Mouse (Mus musculus) spleen, adult 2 months (tissue): Measurements from ENCODE around the gene Fbxl5. TPM values are rescaled to one million over a fixed set of nuclear protein-coding genes. Genes with fewer than 3 reads are reported as not detected.
A peak's percentile ranks its signal among the peaks of the same experiment; 100 is the strongest.

ENCODE experiments used
- DNase-seq, 2 experiments: peaks; one replicate each; pipeline versions ENCODE4 v3.0.0 to v3.0.0-alpha.2; 2012 to 2021; ENCODE audit warnings: low spot score in 2 of 2, low read depth in 1 of 2
- H3K27ac ChIP-seq: fragments of 200-500 bp; 2 replicates; pipeline ENCODE4 v1.5.1; 2012; ENCODE audit warnings: low read length, inconsistent platforms; ENCODE audit not compliant: insufficient read depth
- H3K27me3 ChIP-seq: fragments of 200-500 bp; 2 replicates; pipeline ENCODE4 v1.6.1; 2012; ENCODE audit warnings: mild to moderate bottlenecking, moderate library complexity, low read length, inconsistent platforms; ENCODE audit not compliant: control insufficient read depth, insufficient read depth
- H3K36me3 ChIP-seq: fragments of 200-500 bp; 2 replicates; pipeline ENCODE4 v1.6.1; 2012; ENCODE audit warnings: mild to moderate bottlenecking, low read length, inconsistent platforms; ENCODE audit not compliant: control insufficient read depth, insufficient read depth
- H3K4me1 ChIP-seq: fragments of 200-500 bp; 2 replicates; pipeline ENCODE4 v1.6.1; 2011; ENCODE audit warnings: inconsistent platforms; ENCODE audit not compliant: control insufficient read depth, insufficient read depth, insufficient read length
- H3K4me3 ChIP-seq: fragments of 200-500 bp; 2 replicates; pipeline ENCODE4 v1.5.1; 2011; ENCODE audit warnings: mild to moderate bottlenecking, inconsistent platforms; ENCODE audit not compliant: insufficient read depth, insufficient read length; ENCODE audit errors: extremely low read depth
- CTCF ChIP-seq: fragments of 200-500 bp; IDR thresholded peaks from 2 replicates; pipeline ENCODE4 v1.5.1; 2011; ENCODE audit warnings: mild to moderate bottlenecking, inconsistent platforms; ENCODE audit not compliant: insufficient read depth, insufficient read length, insufficient replicate concordance; ENCODE audit errors: extremely low read depth
- POLR2A ChIP-seq: fragments of 200-500 bp; IDR thresholded peaks from 2 replicates; pipeline ENCODE4 v1.6.1; 2011; ENCODE audit warnings: low read depth, low read length, inconsistent platforms
- WGBS: fragments of 180-500 bp; shearing (Covaris S2); methylation state at CpG from one replicate; pipeline ENCODE4 v1.1.7; 2018; 5-methylcytosine and 5-hydroxymethylcytosine counted together
- polyA plus RNA-seq: library from polyadenylated mRNA; depleted of rRNA; stranded (reverse); fragments of >200 nt; gene quantifications from 2 replicates; pipeline ENCODE4 v1.2.3, GENCODE M21; 2012

Fbxl5 gene
- polyA plus RNA-seq, 1 experiment, result 13.9 TPM

- H3K4me3 ChIP-seq, result no peak overlapping the region
- 90% methylated on average over 5 of the region's 5 CpGs for whole genome bisulfite sequencing
- H3K36me3 ChIP-seq, result no peaks in the 10 kb centered on the region; the same call in 1 of the 2 replicates
- TF ChIP-seq CTCF (no peak), POLR2A (no peak)
- no peak overlapping the region for H3K27ac ChIP-seq
- no peak for DNase-seq
- H3K4me1 ChIP-seq, result peaks cover 6% of the 10 kb centered on the region; the same call in 1 of the 2 replicates
- no peaks in the 10 kb centered on the region for H3K27me3 ChIP-seq
Measured at GRCm38 (mm10) chr5:43860096-43860495, 38.7 kb upstream of the Fbxl5 start.

- no peak for DNase-seq
- H3K27ac ChIP-seq, result no peak overlapping the region
- H3K4me1 ChIP-seq, result peaks cover 10% of the 10 kb centered on the region; the same call in 1 of the 2 replicates
- no peaks in the 10 kb centered on the region; the same call in 1 of the 2 replicates for H3K36me3 ChIP-seq
- H3K4me3 ChIP-seq, result no peak overlapping the region
- WGBS, result 94% methylated on average over 8 of the region's 8 CpGs
- TF ChIP-seq CTCF, result no peak
- no peak for TF ChIP-seq POLR2A
- H3K27me3 ChIP-seq, result no peaks in the 10 kb centered on the region
Measured at GRCm38 (mm10) chr5:43859663-43860062, 38.2 kb upstream of the Fbxl5 start.

- no peaks in the 10 kb centered on the region for H3K27me3 ChIP-seq
- no peak overlapping the region for H3K4me3 ChIP-seq
- TF ChIP-seq CTCF (no peak), POLR2A (no peak)
- H3K4me1 ChIP-seq, result peaks cover 18% of the 10 kb centered on the region; the same call in 1 of the 2 replicates
- peak overlapping the region; percentile 85 for H3K27ac ChIP-seq
- H3K36me3 ChIP-seq, result no peaks in the 10 kb centered on the region
- 2% methylated on average over 2 of the region's 2 CpGs for WGBS
- DNase-seq, result peak in 1 of 2 experiments; percentile 26
Measured at GRCm38 (mm10) chr5:43855769-43856168, 34.3 kb upstream of the Fbxl5 start.

- WGBS, result 38% methylated on average over 7 of the region's 7 CpGs
- DNase-seq, result peak in 1 of 2 experiments; percentile 24
- TF ChIP-seq CTCF (no peak), POLR2A (no peak)
- Histone ChIP-seq H3K4me3 (no peak overlapping the region; the same call in 1 of the 2 replicates), H3K27ac (peak overlapping the region; percentile 89), H3K27me3 (no peaks in the 10 kb centered on the region), H3K4me1 (peaks cover 14% of the 10 kb centered on the region; the same call in 1 of the 2 replicates), H3K36me3 (no peaks in the 10 kb centered on the region)
Measured at GRCm38 (mm10) chr5:43853868-43854488, 32.5 kb upstream of the Fbxl5 start.

GRCm38 (mm10) chr5:43853096-43853867 lies 31.8 kb upstream of the Fbxl5 start:
- no peaks in the 10 kb centered on the region for H3K36me3 ChIP-seq
- 39% methylated on average over 11 of the region's 11 CpGs for WGBS
- no peaks in the 10 kb centered on the region for H3K27me3 ChIP-seq
- TF ChIP-seq CTCF (no peak), POLR2A (peak; percentile 2; the same call in 1 of the 2 replicates)
- peak overlapping the region; percentile 89 for H3K27ac ChIP-seq
- H3K4me1 ChIP-seq, result peaks cover 18% of the 10 kb centered on the region; the same call in 1 of the 2 replicates
- peak in 1 of 2 experiments; percentile 26 for DNase-seq
- no peak overlapping the region for H3K4me3 ChIP-seq

GRCm38 (mm10) chr5:43848275-43848674 lies 26.8 kb upstream of the Fbxl5 start:
- TF ChIP-seq POLR2A (no peak), CTCF (no peak)
- Histone ChIP-seq H3K4me3 (no peak overlapping the region), H3K36me3 (no peaks in the 10 kb centered on the region), H3K4me1 (peaks cover 27% of the 10 kb centered on the region), H3K27me3 (no peaks in the 10 kb centered on the region), H3K27ac (no peak overlapping the region)
- WGBS, result 82% methylated on average over 3 of the region's 3 CpGs
- no peak for DNase-seq
